Mouse (Mus musculus) naive thymus-derived CD4-positive, alpha-beta T cell, adult 2 months (primary cell): ENCODE results near the gene Zfp148.

ENCODE experiments used
- DNase-seq: peaks from one replicate; pipeline ENCODE4 v3.0.0-alpha.2; 2011; ENCODE audit warnings: low read depth

The Zfp148 gene

DNA sequence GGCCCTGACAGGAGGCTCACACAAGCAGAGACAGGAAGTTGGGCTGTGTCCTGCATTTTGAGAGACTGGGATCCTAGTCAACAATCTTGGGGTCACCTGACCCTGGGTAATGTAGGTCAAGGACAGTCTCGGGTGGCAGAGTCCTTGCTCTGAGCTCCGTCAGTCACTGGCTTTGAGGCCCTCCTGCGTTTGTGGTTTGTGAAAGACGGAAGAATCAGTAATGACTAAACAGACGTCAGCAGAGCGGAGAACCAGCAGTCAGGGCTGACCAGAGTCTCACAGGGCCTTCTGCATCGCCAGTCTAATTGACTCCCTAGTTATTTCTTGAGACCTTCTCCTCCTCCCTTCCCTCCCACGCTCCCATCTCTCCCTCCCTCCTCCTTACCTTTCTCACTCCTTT is 150.5 kb downstream of the Zfp148 start:
- no peak for DNase-seq

DNA sequence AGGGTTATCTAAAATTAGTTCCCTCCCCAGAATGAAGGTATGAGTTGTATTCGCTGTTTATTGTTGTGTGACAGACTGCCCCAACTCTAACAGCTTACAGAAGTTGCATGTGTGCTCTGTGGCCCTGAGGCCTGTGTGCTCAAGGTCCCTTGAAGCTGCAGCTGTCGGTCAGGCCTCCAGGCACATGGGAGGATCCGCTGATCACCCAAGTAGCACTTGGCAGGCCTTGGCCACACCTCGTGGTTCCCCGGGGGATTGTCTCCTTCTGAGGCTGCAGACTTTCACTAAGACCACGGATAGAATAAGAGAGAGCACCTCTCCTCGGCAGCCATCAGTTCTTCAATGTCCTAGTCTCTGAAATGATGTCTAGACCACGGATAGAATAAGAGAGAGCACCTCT is 155.8 kb downstream of the Zfp148 start:
- no peak for DNase-seq

DNA sequence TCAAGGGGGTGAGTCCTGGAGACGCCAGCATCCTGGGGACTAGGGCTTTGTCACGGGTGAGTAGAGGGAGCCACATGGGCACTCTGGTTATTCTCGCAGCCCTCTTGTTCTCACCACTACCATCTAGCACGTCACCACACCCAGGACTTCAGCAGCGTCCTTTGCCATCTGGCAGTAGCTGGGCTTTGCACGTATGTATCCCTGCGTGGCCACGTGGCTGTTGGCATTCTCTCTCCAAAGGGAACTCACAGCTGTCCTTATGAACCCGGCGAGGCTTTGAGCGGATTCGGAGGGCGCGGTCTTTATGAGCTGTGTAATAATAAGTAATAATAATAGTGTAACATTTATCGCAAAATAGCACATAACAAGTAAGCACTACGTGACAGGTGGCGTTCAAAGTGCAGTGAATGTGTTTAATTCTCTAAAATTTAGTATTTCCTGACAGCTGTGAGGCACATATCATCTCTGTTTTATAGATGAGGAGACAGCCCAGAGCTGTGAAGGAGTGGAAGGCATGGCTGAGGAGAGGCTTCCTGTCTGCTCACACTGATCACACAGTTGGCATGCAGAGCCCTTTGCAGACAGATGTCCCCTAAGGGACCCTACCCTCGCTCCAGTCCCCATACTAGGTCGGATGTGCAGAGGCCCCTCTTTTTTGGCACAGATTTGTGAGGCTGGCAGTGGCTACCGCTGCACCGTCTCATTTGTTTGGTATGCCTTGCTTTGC is 157.0 kb downstream of the Zfp148 start:
- DNase-seq: no peak

DNA sequence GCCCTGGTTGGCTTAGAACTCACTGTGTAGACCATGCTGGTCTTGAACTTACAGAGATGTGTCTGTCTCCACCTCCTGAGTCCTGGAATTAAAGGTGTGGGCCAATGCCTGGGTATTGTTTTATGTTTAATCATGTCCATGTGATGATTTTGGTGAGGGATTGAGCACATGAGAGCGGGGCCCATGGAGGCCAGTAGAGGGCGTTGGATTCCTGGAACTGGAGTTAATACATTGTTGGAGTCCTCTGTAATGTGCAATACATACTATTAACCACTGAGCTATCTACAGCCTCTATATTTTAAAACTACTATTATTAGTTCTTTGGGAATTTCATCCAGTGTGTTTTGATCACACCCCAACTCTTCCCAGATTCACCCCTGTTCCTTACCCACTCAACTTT is 163.7 kb downstream of the Zfp148 start:
- no peak for DNase-seq

DNA sequence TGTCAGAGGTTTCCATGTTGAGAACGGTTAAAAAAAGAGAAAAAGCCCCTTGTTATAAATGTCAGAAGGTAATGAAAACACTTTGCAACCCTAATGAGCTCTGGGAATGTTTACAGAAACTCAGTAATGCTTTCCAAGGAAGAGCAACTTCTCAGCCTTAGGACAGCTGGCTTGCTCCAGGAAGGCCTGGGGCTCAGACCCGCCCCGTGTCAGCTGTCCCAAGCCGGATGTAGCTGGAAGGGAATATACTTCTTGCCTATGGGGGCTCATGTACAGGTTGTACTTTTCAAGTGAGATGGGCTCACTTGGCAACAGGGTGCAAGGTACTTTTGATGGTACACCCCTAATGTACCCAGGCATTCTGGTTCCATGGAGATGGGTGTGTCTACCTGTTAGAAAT is 164.9 kb downstream of the Zfp148 start:
- no peak for DNase-seq

DNA sequence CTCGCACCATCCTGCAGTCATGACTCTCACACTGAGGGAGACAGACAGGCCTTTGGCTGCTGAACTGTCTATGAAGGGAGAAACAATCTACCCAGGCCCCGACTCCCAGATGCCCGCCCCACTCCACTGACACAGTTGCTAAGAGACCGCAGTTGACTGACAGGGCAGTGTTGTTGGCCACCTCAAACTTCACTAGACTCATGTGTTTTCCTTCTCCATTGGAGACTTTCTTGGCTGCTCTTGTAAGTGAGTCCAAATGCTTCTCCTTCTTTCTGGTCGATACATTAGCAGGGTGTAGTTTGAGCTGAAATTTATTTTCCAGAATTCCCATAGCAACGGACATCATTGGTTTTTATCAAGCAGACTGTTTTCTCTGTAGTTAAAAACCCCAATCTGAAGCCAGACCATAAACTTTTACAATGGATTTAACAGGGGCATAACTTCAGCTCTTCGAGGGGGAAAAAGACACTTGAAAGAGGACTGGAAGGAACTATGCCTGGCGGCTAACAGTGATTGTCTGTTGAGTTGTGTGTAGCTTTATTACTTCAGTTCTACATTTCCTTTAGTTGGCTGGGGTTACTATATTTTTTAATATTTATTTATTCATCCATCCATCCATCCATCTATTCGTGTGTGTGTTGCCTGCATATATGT is 173.2 kb downstream of the Zfp148 start:
- DNase-seq: no peak
